Mouse (Mus musculus) thymus, postnatal 14 days (tissue): ENCODE measurements around the gene Wdr60.
A peak's percentile ranks its signal among the peaks of the same experiment; 100 is the strongest.
"Not testable (repeated sequence)": the region's sequence is repeated elsewhere in the genome, so short reads cannot be mapped to it uniquely, and the experiment has no call there.

Experiments
- DNase-seq: peaks from one replicate; pipeline ENCODE4 v3.0.0; 2021

The Wdr60 gene

GRCm38 (mm10) chr12:116262555-116263341, at the start of gene Wdr60:
Wdr60 (minus strand) TSS chr12:116263022.
- peak; percentile 93 for DNase-seq

GRCm38 (mm10) chr12:116308612-116309011, 45.8 kb upstream of the Wdr60 start:
- DNase-seq = no peak

- DNase-seq = no peak
Measured at GRCm38 (mm10) chr12:116307870-116308269, 45.0 kb upstream of the Wdr60 start.

- DNase-seq = no peak
Measured at GRCm38 (mm10) chr12:116306042-116306441, 43.2 kb upstream of the Wdr60 start.

GRCm38 (mm10) chr12:116302181-116302580, 39.4 kb upstream of the Wdr60 start:
- no peak for DNase-seq

- DNase-seq = no peak
Measured at GRCm38 (mm10) chr12:116299906-116300305, 37.1 kb upstream of the Wdr60 start.

GRCm38 (mm10) chr12:116293599-116294292, 30.9 kb upstream of the Wdr60 start:
- DNase-seq = no peak

- no peak for DNase-seq
Measured at GRCm38 (mm10) chr12:116293185-116293584, 30.4 kb upstream of the Wdr60 start.

GRCm38 (mm10) chr12:116283511-116283910, 20.7 kb upstream of the Wdr60 start:
- DNase-seq = no peak

- DNase-seq = no peak
Measured at GRCm38 (mm10) chr12:116282856-116283255, 20.0 kb upstream of the Wdr60 start.

GRCm38 (mm10) chr12:116281427-116282281, 18.8 kb upstream of the Wdr60 start:
- DNase-seq = no peak

GRCm38 (mm10) chr12:116280653-116281364, 18.0 kb upstream of the Wdr60 start, which contains the start of gene Esyt2:
Esyt2 (plus strand) TSS chr12:116281196.
- DNase-seq = peak; percentile 100

GRCm38 (mm10) chr12:116280149-116280652, 17.4 kb upstream of the Wdr60 start:
- no peak for DNase-seq

- DNase-seq = no peak
Measured at GRCm38 (mm10) chr12:116279181-116279580, 16.4 kb upstream of the Wdr60 start.

- no peak for DNase-seq
Measured at GRCm38 (mm10) chr12:116278541-116278940, 15.7 kb upstream of the Wdr60 start.

- DNase-seq = no peak
Measured at GRCm38 (mm10) chr12:116276961-116277360, 14.1 kb upstream of the Wdr60 start.

- DNase-seq = no peak
Measured at GRCm38 (mm10) chr12:116275631-116276030, 12.8 kb upstream of the Wdr60 start.

- DNase-seq = not testable (repeated sequence)
Measured at GRCm38 (mm10) chr12:116275086-116275485, 12.3 kb upstream of the Wdr60 start, which contains the start of gene Gm11027. Gm11027 (plus strand) TSS chr12:116275386.

GRCm38 (mm10) chr12:116273733-116274132, 10.9 kb upstream of the Wdr60 start:
- no peak for DNase-seq

GRCm38 (mm10) chr12:116271071-116271470, 8.2 kb upstream of the Wdr60 start:
- no peak for DNase-seq

- DNase-seq = no peak
Measured at GRCm38 (mm10) chr12:116270538-116270937, 7.7 kb upstream of the Wdr60 start.

- no peak for DNase-seq
Measured at GRCm38 (mm10) chr12:116269450-116269849, 6.6 kb upstream of the Wdr60 start.
